Mouse (Mus musculus): ENCODE results near the gene Ssh1. TPM values are rescaled to one million over a fixed set of nuclear protein-coding genes. Genes with fewer than 3 reads are reported as not detected.

Ssh1 gene
- polyA plus RNA-seq, 1 experiment from 2014 or later = 16.5 TPM

DNA sequence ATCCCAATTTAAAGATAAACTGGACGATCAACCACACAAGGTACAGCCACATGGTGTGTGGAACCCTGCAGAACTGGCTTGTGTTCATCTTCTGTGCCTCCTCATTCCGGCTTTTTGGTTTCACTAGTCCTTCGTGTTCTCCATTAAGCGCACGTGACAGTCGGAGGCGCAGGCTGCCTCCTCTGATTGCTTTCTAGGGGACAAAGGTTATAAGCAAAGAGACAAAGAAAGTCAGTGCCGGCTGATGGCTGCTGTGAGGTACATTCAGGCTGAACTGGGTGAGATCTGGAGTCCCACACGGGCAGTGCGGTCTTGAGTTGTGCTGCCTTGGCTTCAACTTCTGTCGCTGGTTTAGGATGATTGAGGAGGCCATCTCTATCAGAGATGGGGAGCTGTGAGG is 10.9 kb upstream of the Ssh1 start:
- Histone ChIP-seq H3K9ac (ENCODE audit: low read depth, low read length) (no peak overlapping the region), H3K9me3 (ENCODE audit: control insufficient read depth, low read length) (no peaks in the 10 kb centered on the region), H3K4me3 (ENCODE audit: low read depth, low read length) (no peak overlapping the region), H3K36me3 (ENCODE audit: control insufficient read depth, insufficient read depth, low read length) (no peaks in the 10 kb centered on the region), H3K4me1 (ENCODE audit: control insufficient read depth, insufficient read depth, low read length) (no peaks in the 10 kb centered on the region), H3K27ac (replicated peaks; ENCODE audit: low read depth, low read length) (no peak overlapping the region), H3K4me2 (ENCODE audit: low read depth, low read length) (no peak overlapping the region), H3K27me3 (replicated peaks; ENCODE audit: control insufficient read depth, insufficient read depth, low read length) (no peaks in the 10 kb centered on the region)
- ATAC-seq (ENCODE audit: low read depth) = no peak
- DNase-seq (ENCODE audit: low spot score) = no peak
- WGBS = 80% methylated on average over 11 of the region's 11 CpGs

DNA sequence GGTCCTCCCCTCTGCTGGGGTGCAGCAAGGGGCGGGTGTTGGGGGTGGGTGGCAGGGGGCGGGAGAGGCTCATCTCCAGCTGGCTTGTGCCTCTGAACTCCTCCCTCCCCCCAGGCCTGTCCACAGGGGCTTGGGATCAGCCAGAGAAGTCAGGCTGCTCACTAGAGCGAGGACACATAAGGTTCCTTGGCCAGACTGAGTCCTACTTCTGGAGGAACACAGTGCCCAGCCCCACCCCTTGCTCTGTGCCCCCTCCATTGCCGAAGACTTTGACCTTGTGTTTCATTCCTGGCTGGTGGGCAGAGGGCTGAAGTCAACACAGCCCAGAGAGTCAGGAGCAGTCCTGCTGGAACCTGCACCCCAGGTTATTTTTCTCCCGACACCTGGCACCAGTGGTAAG is 9.8 kb upstream of the Ssh1 start, which contains the start of gene Dao:
Dao (plus strand) TSS at position 162 of the 400 bp plus-strand sequence.
- Histone ChIP-seq H3K27me3 (replicated peaks; ENCODE audit: control insufficient read depth, insufficient read depth, low read length) (no peaks in the 10 kb centered on the region), H3K4me2 (ENCODE audit: low read depth, low read length) (no peak within 1 kb of the TSS), H3K9ac (ENCODE audit: low read depth, low read length) (no peak within 1 kb of the TSS), H3K4me3 (ENCODE audit: low read depth, low read length) (no peak within 1 kb of the TSS), H3K4me1 (ENCODE audit: control insufficient read depth, insufficient read depth, low read length) (no peaks in the 10 kb centered on the region), H3K9me3 (ENCODE audit: control insufficient read depth, low read length) (no peaks in the 10 kb centered on the region), H3K36me3 (ENCODE audit: control insufficient read depth, insufficient read depth, low read length) (no peaks in the 10 kb centered on the region), H3K27ac (replicated peaks; ENCODE audit: low read depth, low read length) (no peak within 1 kb of the TSS)
- ATAC-seq (ENCODE audit: low read depth) = no peak
- WGBS = 65% methylated on average over 2 of the region's 5 CpGs
- no peak for DNase-seq (ENCODE audit: low spot score)

DNA sequence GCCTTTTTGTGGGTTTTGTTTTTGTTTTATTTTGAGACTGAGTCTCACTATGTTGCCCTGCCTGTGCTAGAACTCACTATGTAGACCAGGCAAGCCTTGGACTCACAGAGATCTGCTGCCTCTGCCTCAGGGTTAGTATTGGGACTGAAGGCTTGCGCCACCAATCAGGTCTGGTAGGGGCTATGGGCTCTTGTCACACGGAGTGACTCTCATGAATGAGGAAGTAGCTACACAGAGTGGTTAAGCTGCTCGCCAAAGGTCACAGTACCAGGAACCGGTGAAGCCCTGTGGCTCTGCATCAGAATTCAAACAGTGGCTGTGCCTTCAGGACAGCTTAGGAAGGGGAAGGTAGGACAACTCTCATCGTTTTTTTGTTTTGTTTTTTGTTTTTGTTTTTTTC is 5.7 kb upstream of the Ssh1 start:
- H3K4me1 ChIP-seq (ENCODE audit: control insufficient read depth, insufficient read depth, low read length) = peaks cover 3% of the 10 kb centered on the region; the same call in 1 of the 2 replicates
- no peak overlapping the region for H3K4me2 ChIP-seq (ENCODE audit: low read depth, low read length)
- ATAC-seq (ENCODE audit: low read depth) (no peak), DNase-seq (ENCODE audit: low spot score) (no peak)
- 68% methylated on average over 5 of the region's 5 CpGs for WGBS
- H3K4me3 ChIP-seq (ENCODE audit: low read depth, low read length) = no peak overlapping the region
- H3K36me3 ChIP-seq (ENCODE audit: control insufficient read depth, insufficient read depth, low read length) = no peaks in the 10 kb centered on the region
- H3K27me3 ChIP-seq (replicated peaks; ENCODE audit: control insufficient read depth, insufficient read depth, low read length) = no peaks in the 10 kb centered on the region
- no peak overlapping the region for H3K9ac ChIP-seq (ENCODE audit: low read depth, low read length)
- H3K27ac ChIP-seq (replicated peaks; ENCODE audit: low read depth, low read length) = no peak overlapping the region
- H3K9me3 ChIP-seq (ENCODE audit: control insufficient read depth, low read length) = no peaks in the 10 kb centered on the region

DNA sequence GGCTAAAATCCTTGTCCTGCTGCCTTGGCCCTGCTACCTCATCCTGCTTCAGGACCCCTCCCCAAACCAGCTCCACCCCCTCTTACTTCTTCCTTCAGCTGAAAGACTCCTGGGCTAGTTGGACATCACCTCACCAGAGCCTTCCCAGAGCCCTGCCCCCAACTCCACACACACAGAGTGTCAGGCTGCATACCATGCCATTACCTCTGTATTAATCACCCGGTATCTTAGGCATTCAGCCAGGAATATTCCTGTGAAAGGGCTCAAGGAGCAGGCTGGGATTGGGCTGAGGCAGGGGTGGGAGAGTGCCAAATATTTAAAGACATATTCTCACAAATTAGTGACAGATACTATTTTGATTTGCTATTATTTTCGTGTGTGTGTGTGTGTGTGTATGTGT is 2.8 kb upstream of the Ssh1 start:
- H3K4me1 ChIP-seq (ENCODE audit: control insufficient read depth, insufficient read depth, low read length) = peaks cover 12% of the 10 kb centered on the region; the same call in 1 of the 2 replicates
- no peak overlapping the region for H3K4me3 ChIP-seq (ENCODE audit: low read depth, low read length)
- ATAC-seq (ENCODE audit: low read depth) (no peak), DNase-seq (ENCODE audit: low spot score) (no peak)
- no peaks in the 10 kb centered on the region for H3K27me3 ChIP-seq (replicated peaks; ENCODE audit: control insufficient read depth, insufficient read depth, low read length)
- H3K4me2 ChIP-seq (ENCODE audit: low read depth, low read length) = no peak overlapping the region
- no peaks in the 10 kb centered on the region for H3K36me3 ChIP-seq (ENCODE audit: control insufficient read depth, insufficient read depth, low read length)
- H3K27ac ChIP-seq (replicated peaks; ENCODE audit: low read depth, low read length) = no peak overlapping the region
- no peak overlapping the region for H3K9ac ChIP-seq (ENCODE audit: low read depth, low read length)
- 33% methylated on average over 2 of the region's 2 CpGs for WGBS
- no peaks in the 10 kb centered on the region for H3K9me3 ChIP-seq (ENCODE audit: control insufficient read depth, low read length)

DNA sequence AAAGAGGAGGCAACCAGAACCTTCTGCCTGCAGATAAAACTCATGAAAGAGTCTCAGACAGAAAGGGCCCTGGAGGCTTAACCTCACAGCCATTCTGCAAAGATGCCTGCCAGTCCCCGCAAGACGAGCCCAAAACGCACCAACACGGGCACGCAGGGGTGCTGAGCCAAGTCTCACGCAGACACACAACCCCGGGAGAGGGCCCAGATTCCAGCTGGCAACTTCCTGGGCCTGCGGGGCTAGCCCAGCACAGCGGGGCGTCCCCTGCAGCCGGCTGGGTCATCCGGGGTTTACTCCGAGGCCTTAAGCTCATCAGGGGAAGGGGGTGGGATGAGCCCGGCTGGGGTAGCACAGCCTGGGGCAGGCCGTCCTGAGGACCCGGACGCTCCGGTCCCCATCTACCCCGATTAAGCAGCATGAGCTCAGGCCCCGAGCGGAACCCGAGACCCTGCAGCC is 635 bp downstream of the Ssh1 start:
- under 1% methylated on average over 17 of the region's 22 CpGs for WGBS

DNA sequence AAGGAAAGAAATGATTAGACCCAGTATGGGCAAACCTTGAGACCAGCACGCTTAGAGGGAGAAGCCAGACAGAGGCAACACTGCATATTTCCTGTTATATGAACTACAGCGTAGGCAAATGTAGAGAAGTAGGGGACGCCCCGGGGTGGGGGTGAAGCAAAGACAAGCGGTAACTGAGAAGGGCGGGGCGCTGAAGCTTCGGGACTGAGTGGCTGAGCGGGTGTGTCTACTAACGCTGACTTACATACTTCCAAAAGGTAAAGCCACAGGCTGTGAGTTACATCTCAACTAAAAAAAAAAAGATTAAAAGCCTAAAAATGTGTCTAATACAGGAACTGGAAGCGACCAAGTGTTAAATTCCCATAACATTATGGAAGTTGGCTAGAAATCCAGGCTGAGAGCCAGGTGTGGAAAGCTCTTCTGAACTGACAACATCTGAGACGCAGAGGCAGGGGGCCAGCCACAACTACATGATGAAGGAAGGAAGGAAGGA is 1.3 kb downstream of the Ssh1 start:
- Histone ChIP-seq H3K4me3 (ENCODE audit: low read depth, low read length) (peak overlapping the region; percentile 87), H3K9ac (ENCODE audit: low read depth, low read length) (peak overlapping the region; percentile 91), H3K36me3 (ENCODE audit: control insufficient read depth, insufficient read depth, low read length) (peaks cover 10% of the 10 kb centered on the region; the same call in 1 of the 2 replicates), H3K9me3 (ENCODE audit: control insufficient read depth, low read length) (no peaks in the 10 kb centered on the region), H3K4me2 (ENCODE audit: low read depth, low read length) (peak overlapping the region; percentile 82), H3K4me1 (ENCODE audit: control insufficient read depth, insufficient read depth, low read length) (peaks cover 12% of the 10 kb centered on the region; the same call in 1 of the 2 replicates), H3K27ac (replicated peaks; ENCODE audit: low read depth, low read length) (peak overlapping the region; percentile 94), H3K27me3 (replicated peaks; ENCODE audit: control insufficient read depth, insufficient read depth, low read length) (no peaks in the 10 kb centered on the region)
- 0 out of 2 replicates have a peak, but pooled peaks have one; percentile 11 for ATAC-seq (ENCODE audit: low read depth)
- DNase-seq (ENCODE audit: low spot score) = peak; percentile 82
- WGBS = 7% methylated on average over 12 of the region's 12 CpGs

More for the DNA sequence above, 635 bp downstream of the Ssh1 start:
- H3K27me3 ChIP-seq (replicated peaks; ENCODE audit: control insufficient read depth, insufficient read depth, low read length) = no peaks in the 10 kb centered on the region
- 0 out of 2 replicates have a peak, but pooled peaks cover 5% of the 10 kb centered on the region for H3K36me3 ChIP-seq (ENCODE audit: control insufficient read depth, insufficient read depth, low read length)
- DNase-seq (ENCODE audit: low spot score) (peak; percentile 61), ATAC-seq (ENCODE audit: low read depth) (no peak; the same call in 1 of the 2 replicates)
- peak overlapping the region; percentile 91 for H3K9ac ChIP-seq (ENCODE audit: low read depth, low read length)
- H3K27ac ChIP-seq (replicated peaks; ENCODE audit: low read depth, low read length) = peak overlapping the region; percentile 94
- peak overlapping the region; percentile 87 for H3K4me3 ChIP-seq (ENCODE audit: low read depth, low read length)
- no peaks in the 10 kb centered on the region for H3K9me3 ChIP-seq (ENCODE audit: control insufficient read depth, low read length)
- H3K4me2 ChIP-seq (ENCODE audit: low read depth, low read length) = peak overlapping the region; percentile 82
- H3K4me1 ChIP-seq (ENCODE audit: control insufficient read depth, insufficient read depth, low read length) = peaks cover 12% of the 10 kb centered on the region; the same call in 1 of the 2 replicates

DNA sequence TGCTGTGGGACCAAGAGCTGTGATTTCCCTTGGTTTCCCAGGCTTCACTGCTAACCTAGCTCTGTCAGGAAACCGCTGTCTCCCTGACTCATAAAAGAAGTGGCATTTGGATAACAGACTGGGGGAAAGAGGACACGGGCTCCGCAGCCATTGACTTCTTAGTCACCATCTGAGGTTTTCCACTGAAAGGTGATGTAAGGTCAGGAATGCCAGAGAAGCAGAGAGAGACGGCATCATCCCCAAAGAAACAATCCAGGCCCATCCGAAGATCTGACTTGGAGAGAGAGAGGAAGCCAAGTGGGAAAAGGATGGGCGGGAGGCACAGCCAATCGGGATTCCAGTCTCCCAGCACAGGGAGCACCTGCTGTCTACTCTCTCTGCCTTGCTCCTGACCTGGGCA is 2.6 kb downstream of the Ssh1 start:
- no peaks in the 10 kb centered on the region for H3K27me3 ChIP-seq (replicated peaks; ENCODE audit: control insufficient read depth, insufficient read depth, low read length)
- WGBS = 79% methylated on average over 7 of the region's 7 CpGs
- no peak overlapping the region for H3K9ac ChIP-seq (ENCODE audit: low read depth, low read length)
- no peak overlapping the region for H3K4me2 ChIP-seq (ENCODE audit: low read depth, low read length)
- H3K27ac ChIP-seq (replicated peaks; ENCODE audit: low read depth, low read length) = no peak overlapping the region
- no peak for DNase-seq (ENCODE audit: low spot score)
- H3K4me1 ChIP-seq (ENCODE audit: control insufficient read depth, insufficient read depth, low read length) = peaks cover 18% of the 10 kb centered on the region; the same call in 1 of the 2 replicates
- no peaks in the 10 kb centered on the region for H3K9me3 ChIP-seq (ENCODE audit: control insufficient read depth, low read length)
- ATAC-seq (ENCODE audit: low read depth) = no peak
- H3K4me3 ChIP-seq (ENCODE audit: low read depth, low read length) = no peak overlapping the region
- H3K36me3 ChIP-seq (ENCODE audit: control insufficient read depth, insufficient read depth, low read length) = peaks cover 16% of the 10 kb centered on the region; the same call in 1 of the 2 replicates

DNA sequence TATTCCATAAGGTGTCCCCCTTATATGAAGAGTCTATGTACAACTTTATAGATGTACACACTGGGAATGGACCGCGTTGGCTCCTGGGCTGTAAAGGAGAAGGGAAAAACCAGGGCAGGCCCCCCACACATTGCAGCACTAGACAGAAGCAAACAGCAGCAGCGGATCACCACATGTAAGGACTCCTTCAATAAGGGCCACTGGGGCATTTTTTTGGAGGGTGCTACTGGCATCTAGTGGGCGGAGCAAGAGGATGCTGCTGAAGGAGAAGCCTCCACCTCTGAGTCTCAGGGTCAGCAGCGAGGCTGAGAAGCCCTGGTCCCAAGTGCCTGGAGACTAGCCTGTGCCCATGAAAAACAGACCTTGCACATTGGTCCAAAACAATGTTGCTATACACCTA is 3.1 kb downstream of the Ssh1 start:
- no peaks in the 10 kb centered on the region for H3K9me3 ChIP-seq (ENCODE audit: control insufficient read depth, low read length)
- H3K4me3 ChIP-seq (ENCODE audit: low read depth, low read length) = no peak overlapping the region
- 77% methylated on average over 5 of the region's 5 CpGs for WGBS
- no peak overlapping the region for H3K9ac ChIP-seq (ENCODE audit: low read depth, low read length)
- no peak for ATAC-seq (ENCODE audit: low read depth)
- no peak overlapping the region for H3K4me2 ChIP-seq (ENCODE audit: low read depth, low read length)
- H3K27ac ChIP-seq (replicated peaks; ENCODE audit: low read depth, low read length) = no peak overlapping the region
- no peaks in the 10 kb centered on the region for H3K27me3 ChIP-seq (replicated peaks; ENCODE audit: control insufficient read depth, insufficient read depth, low read length)
- no peak for DNase-seq (ENCODE audit: low spot score)
- peaks cover 16% of the 10 kb centered on the region; the same call in 1 of the 2 replicates for H3K36me3 ChIP-seq (ENCODE audit: control insufficient read depth, insufficient read depth, low read length)
- peaks cover 18% of the 10 kb centered on the region; the same call in 1 of the 2 replicates for H3K4me1 ChIP-seq (ENCODE audit: control insufficient read depth, insufficient read depth, low read length)

Data from embryonic facial prominence, embryonic 14.5 days (tissue).